Mouse (Mus musculus): Measurements from ENCODE around the gene Large2. TPM values are rescaled to one million over a fixed set of nuclear protein-coding genes. Genes with fewer than 3 reads are reported as not detected.

The Large2 gene
- polyA plus RNA-seq (2014; fragmentation: Nextera tagmentation; extraction: Ambion mirVana): 3.0 and 4.9 TPM in 2 replicates

DNA sequence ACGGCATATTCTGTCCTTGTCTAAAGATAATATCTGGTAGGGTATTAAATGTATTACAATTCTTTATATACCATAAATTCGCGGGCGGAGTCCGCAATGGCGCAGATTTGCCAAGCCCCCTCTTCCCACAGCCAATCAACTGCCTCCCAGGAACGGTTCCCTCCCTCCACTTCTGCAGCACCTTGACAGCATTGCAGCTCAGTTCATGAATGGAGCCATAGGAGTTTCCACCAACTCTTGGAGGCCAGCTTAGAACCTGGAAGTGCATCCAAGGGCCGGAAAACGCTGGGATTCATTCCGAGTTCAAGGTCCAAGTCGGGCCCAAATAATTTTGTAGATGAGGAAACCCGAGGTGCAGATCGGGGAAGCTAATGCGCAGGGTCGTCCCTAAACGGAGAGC lies at the start of gene Large2, which contains the start of gene Pex16:
TSS of gene Large2 (minus strand) at position 356 of the 400 bp plus-strand sequence.
TSS of gene Pex16 (plus strand) at position 163 of the 400 bp plus-strand sequence.
- H3K27ac ChIP-seq (ENCODE audit: low read depth, low read length): peak within 1 kb of the TSS; percentile 63
- peak; percentile 40 for DNase-seq (ENCODE audit: low spot score)
- peaks cover 9% of the 10 kb centered on the region for H3K27me3 ChIP-seq (ENCODE audit: control insufficient read depth, insufficient read depth, low read length)
- peak within 1 kb of the TSS; percentile 55 for H3K9ac ChIP-seq (ENCODE audit: low read length)
- ATAC-seq (ENCODE audit: insufficient read depth, low FRiP score, low TSS enrichment): no peak
- peak within 1 kb of the TSS; percentile 74 for H3K4me2 ChIP-seq (ENCODE audit: low read depth)
- peak within 1 kb of the TSS; percentile 59 for H3K4me3 ChIP-seq (ENCODE audit: low read depth, low read length)
- peaks cover 23% of the 10 kb centered on the region for H3K4me1 ChIP-seq (ENCODE audit: control insufficient read depth, insufficient read depth, low read length)
- whole genome bisulfite sequencing: 3% methylated on average over 16 of the region's 16 CpGs
- no peaks in the 10 kb centered on the region for H3K9me3 ChIP-seq (ENCODE audit: control insufficient read depth, low read length)
- peaks cover 3% of the 10 kb centered on the region for H3K36me3 ChIP-seq (ENCODE audit: control insufficient read depth, insufficient read depth, low read length)

DNA sequence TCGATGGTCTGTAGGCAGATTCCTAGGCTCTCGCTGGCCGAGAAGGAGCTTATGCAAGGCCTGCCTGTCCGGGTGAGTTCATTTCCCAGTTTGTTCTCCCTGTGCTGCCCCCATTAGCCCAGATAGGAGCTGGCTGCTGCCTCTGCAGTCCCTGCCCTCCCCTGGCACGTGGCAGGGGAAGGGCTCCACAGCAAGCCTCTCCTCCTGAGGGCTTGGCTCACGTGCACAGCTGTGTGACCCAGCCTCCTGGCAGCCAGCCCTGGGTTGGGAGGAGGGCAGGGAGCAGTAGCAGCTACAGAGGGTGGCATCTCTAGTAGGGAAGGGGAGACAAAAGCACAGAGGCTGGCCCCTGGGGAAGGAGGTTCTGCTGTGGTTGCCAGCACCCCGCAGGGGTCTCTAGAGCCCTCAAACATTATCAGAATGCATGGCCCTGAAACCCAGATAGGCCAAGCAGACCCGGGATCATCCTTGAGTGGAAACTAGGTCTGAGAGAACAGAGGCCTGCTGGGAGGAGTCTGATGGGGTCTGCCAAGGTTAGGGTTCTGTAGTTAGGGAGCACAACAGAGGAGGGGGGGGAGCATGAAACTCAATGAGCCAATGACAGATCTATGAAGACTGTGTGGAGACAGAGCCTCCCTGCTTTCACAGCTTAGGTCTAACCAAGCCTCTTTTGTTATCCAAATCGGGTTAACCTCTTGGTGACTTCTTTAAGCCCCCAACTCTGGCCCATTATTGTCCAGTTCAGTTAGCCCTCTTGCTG lies 49.2 kb upstream of the Large2 start:
- H3K4me1 ChIP-seq (ENCODE audit: control insufficient read depth, insufficient read depth, low read length): peaks cover 11% of the 10 kb centered on the region; the same call in 1 of the 2 replicates
- DNase-seq (ENCODE audit: low spot score) (no peak), ATAC-seq (ENCODE audit: insufficient read depth, low FRiP score, low TSS enrichment) (no peak; the same call in 1 of the 2 replicates)
- H3K9me3 ChIP-seq (ENCODE audit: control insufficient read depth, low read length): no peaks in the 10 kb centered on the region
- no peaks in the 10 kb centered on the region for H3K27me3 ChIP-seq (ENCODE audit: control insufficient read depth, insufficient read depth, low read length)
- peaks cover 5% of the 10 kb centered on the region; the same call in 1 of the 2 replicates for H3K36me3 ChIP-seq (ENCODE audit: control insufficient read depth, insufficient read depth, low read length)
- no peak overlapping the region for H3K4me3 ChIP-seq (ENCODE audit: low read depth, low read length)
- no peak overlapping the region; the same call in 1 of the 2 replicates for H3K9ac ChIP-seq (ENCODE audit: low read length)
- H3K27ac ChIP-seq (ENCODE audit: low read depth, low read length): peak overlapping the region; percentile 75
- WGBS: 76% methylated on average over 9 of the region's 9 CpGs
- H3K4me2 ChIP-seq (ENCODE audit: low read depth): 0 out of 2 replicates have a peak overlapping the region, but pooled peaks have one; percentile 2

DNA sequence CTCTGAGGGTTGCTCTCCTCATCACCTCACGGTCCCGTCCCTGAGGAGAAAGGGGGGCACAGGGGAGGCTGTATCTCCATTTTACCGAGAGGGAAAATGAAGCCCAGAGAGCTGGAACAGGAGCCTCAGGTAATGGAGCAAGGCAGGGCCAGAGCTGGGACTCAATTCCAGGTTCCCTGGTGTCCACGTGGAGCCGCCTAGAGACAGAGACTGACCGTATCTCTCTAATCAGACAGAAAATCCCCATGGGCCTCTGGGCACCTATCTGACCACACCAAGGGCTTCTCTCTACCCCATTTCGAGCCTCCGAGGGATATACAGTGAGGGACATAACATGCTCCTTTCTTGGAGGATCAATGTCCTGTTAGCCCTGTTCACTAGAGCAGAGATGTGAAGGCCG lies 48.5 kb upstream of the Large2 start:
- no peak overlapping the region for H3K4me3 ChIP-seq (ENCODE audit: low read depth, low read length)
- 94% methylated on average over 9 of the region's 9 CpGs for WGBS
- no peak for ATAC-seq (ENCODE audit: insufficient read depth, low FRiP score, low TSS enrichment)
- no peak overlapping the region for H3K9ac ChIP-seq (ENCODE audit: low read length)
- H3K4me2 ChIP-seq (ENCODE audit: low read depth): no peak overlapping the region
- no peaks in the 10 kb centered on the region for H3K27me3 ChIP-seq (ENCODE audit: control insufficient read depth, insufficient read depth, low read length)
- no peak for DNase-seq (ENCODE audit: low spot score)
- no peaks in the 10 kb centered on the region for H3K9me3 ChIP-seq (ENCODE audit: control insufficient read depth, low read length)
- H3K27ac ChIP-seq (ENCODE audit: low read depth, low read length): no peak overlapping the region
- peaks cover 5% of the 10 kb centered on the region; the same call in 1 of the 2 replicates for H3K36me3 ChIP-seq (ENCODE audit: control insufficient read depth, insufficient read depth, low read length)
- H3K4me1 ChIP-seq (ENCODE audit: control insufficient read depth, insufficient read depth, low read length): peaks cover 11% of the 10 kb centered on the region; the same call in 1 of the 2 replicates

DNA sequence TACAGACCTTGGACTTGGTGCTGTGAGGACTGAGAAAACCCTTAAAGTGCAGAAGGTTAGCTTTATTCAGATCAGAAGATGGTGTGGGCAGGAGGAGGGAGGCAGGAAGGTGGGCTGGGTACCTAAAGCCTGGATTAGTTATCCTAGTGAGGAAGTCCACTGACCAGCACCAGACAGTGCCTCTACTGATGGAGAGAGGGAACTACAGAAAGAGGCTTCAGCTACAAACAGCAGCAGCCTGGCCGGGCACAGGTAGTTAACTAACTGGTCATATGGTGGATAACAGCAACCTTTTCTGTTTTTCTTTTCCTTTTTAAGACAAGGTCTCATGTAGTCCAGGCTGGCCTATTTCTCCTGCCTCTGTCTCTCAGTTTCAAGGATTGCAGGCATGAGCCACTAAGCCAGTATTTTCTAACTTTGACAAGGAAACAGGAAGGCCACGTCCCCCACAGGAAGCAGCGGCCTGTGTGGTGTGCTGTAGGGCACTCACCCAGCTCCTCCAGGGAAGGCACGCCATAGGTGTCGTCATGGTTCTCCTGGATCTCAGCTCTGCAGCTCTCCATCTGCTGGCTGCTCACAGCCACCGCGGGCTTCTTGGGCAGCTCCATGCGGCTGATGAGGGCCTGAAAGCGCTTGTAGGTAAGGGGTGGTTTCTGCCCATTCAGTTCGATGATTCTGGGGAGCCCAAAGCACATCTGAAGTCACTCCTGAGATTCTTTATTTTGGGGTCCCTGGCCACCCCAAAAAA lies 47.9 kb upstream of the Large2 start:
- DNase-seq (ENCODE audit: low spot score) (no peak), ATAC-seq (ENCODE audit: insufficient read depth, low FRiP score, low TSS enrichment) (no peak)
- H3K4me1 ChIP-seq (ENCODE audit: control insufficient read depth, insufficient read depth, low read length): peaks cover 11% of the 10 kb centered on the region; the same call in 1 of the 2 replicates
- H3K9ac ChIP-seq (ENCODE audit: low read length): no peak overlapping the region
- no peaks in the 10 kb centered on the region for H3K9me3 ChIP-seq (ENCODE audit: control insufficient read depth, low read length)
- no peak overlapping the region for H3K4me3 ChIP-seq (ENCODE audit: low read depth, low read length)
- no peak overlapping the region for H3K4me2 ChIP-seq (ENCODE audit: low read depth)
- no peaks in the 10 kb centered on the region for H3K27me3 ChIP-seq (ENCODE audit: control insufficient read depth, insufficient read depth, low read length)
- no peak overlapping the region for H3K27ac ChIP-seq (ENCODE audit: low read depth, low read length)
- 84% methylated on average over 10 of the region's 10 CpGs for WGBS
- peaks cover 7% of the 10 kb centered on the region for H3K36me3 ChIP-seq (ENCODE audit: control insufficient read depth, insufficient read depth, low read length)

DNA sequence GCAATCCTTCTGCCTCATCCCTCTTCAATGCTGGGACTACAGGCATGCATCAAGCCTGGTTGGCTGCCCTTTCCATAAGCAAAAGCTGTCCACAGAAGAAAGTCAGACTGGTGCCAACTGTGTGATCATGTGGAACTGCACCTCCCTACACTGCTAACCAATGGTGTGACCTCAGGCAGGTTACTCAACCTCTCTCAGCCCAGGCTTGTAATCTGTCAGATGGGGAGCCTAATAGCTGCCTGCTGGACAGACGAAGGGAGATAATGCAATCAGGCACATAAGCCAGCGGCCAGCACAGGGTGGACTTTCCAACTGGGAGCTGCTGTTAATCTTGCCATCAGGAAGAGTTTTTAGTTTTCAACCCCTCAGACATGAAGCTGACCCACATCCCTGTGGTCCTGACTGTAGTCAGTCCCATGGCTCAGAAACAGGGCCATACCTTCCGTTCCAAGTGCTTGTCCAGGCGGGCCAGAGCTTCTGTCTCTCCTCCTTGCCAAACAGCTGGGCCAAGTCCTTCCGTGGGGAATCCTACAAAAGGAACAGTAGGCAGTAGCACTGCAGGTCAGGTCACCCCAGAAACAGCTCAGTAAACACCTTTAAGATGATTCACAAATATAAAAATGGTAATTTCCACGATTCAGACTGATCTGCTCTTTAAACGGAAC lies 47.2 kb upstream of the Large2 start:
- H3K27ac ChIP-seq (ENCODE audit: low read depth, low read length): no peak overlapping the region
- peaks cover 11% of the 10 kb centered on the region; the same call in 1 of the 2 replicates for H3K4me1 ChIP-seq (ENCODE audit: control insufficient read depth, insufficient read depth, low read length)
- no peaks in the 10 kb centered on the region for H3K27me3 ChIP-seq (ENCODE audit: control insufficient read depth, insufficient read depth, low read length)
- H3K9ac ChIP-seq (ENCODE audit: low read length): no peak overlapping the region
- no peaks in the 10 kb centered on the region for H3K9me3 ChIP-seq (ENCODE audit: control insufficient read depth, low read length)
- no peak overlapping the region for H3K4me3 ChIP-seq (ENCODE audit: low read depth, low read length)
- no peak for ATAC-seq (ENCODE audit: insufficient read depth, low FRiP score, low TSS enrichment)
- 91% methylated on average over 7 of the region's 7 CpGs for WGBS
- H3K4me2 ChIP-seq (ENCODE audit: low read depth): no peak overlapping the region
- DNase-seq (ENCODE audit: low spot score): no peak
- H3K36me3 ChIP-seq (ENCODE audit: control insufficient read depth, insufficient read depth, low read length): peaks cover 8% of the 10 kb centered on the region

DNA sequence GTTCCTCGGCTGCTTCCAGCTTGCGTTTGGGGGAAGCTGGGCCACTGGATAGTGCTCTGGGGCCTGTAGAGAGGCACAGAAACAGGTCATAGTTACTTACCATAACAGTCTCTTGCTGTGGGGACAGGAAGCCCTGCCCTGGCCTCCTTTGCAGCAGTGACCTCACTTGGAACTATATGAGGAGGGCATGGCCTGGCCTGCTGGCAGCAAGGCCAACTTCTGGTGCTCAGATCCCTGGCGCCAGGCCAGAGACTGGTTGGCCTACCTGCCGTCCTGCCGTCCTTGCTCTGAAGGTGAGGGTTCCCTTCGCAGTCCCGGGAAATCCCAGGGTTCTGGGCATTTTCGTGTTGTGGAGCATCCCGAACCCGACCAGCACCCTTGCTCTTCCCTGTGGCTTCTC lies 37.0 kb upstream of the Large2 start:
- H3K27ac ChIP-seq (ENCODE audit: low read depth, low read length): no peak overlapping the region
- no peaks in the 10 kb centered on the region for H3K4me1 ChIP-seq (ENCODE audit: control insufficient read depth, insufficient read depth, low read length)
- DNase-seq (ENCODE audit: low spot score): no peak
- H3K4me2 ChIP-seq (ENCODE audit: low read depth): no peak overlapping the region
- no peak overlapping the region for H3K9ac ChIP-seq (ENCODE audit: low read length)
- H3K4me3 ChIP-seq (ENCODE audit: low read depth, low read length): no peak overlapping the region
- no peak for ATAC-seq (ENCODE audit: insufficient read depth, low FRiP score, low TSS enrichment)
- peaks cover 35% of the 10 kb centered on the region for H3K36me3 ChIP-seq (ENCODE audit: control insufficient read depth, insufficient read depth, low read length)
- 93% methylated on average over 10 of the region's 10 CpGs for WGBS
- H3K27me3 ChIP-seq (ENCODE audit: control insufficient read depth, insufficient read depth, low read length): no peaks in the 10 kb centered on the region
- H3K9me3 ChIP-seq (ENCODE audit: control insufficient read depth, low read length): no peaks in the 10 kb centered on the region

DNA sequence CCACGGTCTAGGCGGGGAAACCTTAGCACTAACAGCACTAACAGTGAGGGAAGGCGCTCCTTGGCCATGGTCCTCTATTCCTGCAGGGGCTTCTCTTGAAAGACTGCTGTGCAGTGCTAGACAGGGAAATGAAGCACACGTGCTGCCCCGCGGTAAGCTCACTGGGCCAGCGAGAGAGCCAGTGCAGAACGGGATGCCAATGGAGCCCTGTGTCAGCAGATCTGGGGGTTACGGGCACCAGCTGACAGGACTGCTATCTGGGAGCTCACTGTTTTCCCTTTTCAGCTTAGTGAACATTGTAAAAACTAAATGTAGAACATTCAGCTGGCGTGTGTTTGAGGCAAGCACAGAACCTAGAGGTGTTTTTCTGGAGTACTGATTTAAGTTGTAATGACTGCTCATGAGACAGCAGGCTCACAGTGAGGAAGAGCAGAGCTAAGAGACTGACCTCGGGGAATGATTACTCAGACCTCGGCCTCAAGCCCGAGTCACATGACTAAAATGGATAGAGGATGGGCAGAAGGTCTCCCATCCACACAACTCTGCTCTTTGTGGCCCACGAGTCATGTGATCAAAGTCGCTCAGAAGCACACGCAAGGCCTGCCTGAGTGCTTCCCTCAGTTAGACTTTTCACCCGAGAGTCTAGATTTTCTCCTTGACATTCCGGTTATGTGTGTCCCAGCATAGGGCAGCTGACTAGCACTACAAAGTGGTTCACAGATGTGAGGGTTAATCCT lies 33.8 kb upstream of the Large2 start:
- Histone ChIP-seq H3K36me3 (ENCODE audit: control insufficient read depth, insufficient read depth, low read length) (peaks cover 24% of the 10 kb centered on the region), H3K9ac (ENCODE audit: low read length) (no peak overlapping the region), H3K4me2 (ENCODE audit: low read depth) (no peak overlapping the region), H3K4me1 (ENCODE audit: control insufficient read depth, insufficient read depth, low read length) (no peaks in the 10 kb centered on the region), H3K27ac (ENCODE audit: low read depth, low read length) (no peak overlapping the region), H3K4me3 (ENCODE audit: low read depth, low read length) (no peak overlapping the region), H3K27me3 (ENCODE audit: control insufficient read depth, insufficient read depth, low read length) (no peaks in the 10 kb centered on the region), H3K9me3 (ENCODE audit: control insufficient read depth, low read length) (no peaks in the 10 kb centered on the region)
- 91% methylated on average over 18 of the region's 18 CpGs for WGBS
- DNase-seq (ENCODE audit: low spot score) (no peak), ATAC-seq (ENCODE audit: insufficient read depth, low FRiP score, low TSS enrichment) (no peak)

DNA sequence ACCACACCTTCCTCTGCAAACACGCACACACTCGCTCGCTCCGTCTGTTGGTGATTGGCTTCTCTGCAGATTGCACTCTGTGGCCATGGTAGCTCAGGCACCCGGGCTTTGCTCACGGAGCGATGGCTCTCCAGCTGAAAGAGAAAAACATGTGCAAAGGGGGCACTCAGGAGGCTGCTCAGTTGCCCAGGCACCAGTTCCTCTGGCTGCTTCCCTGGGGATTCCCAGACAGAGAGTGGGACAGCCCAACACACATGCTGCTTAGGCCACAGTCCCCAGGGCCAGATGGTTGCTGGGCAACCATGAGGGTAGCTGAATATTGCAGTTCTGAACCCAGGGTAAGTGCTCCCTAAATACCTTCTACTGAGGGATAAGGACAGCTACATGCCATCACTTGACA lies 31.0 kb upstream of the Large2 start:
- Histone ChIP-seq H3K9ac (ENCODE audit: low read length) (no peak overlapping the region), H3K9me3 (ENCODE audit: control insufficient read depth, low read length) (no peaks in the 10 kb centered on the region), H3K27me3 (ENCODE audit: control insufficient read depth, insufficient read depth, low read length) (no peaks in the 10 kb centered on the region), H3K4me1 (ENCODE audit: control insufficient read depth, insufficient read depth, low read length) (peaks cover 4% of the 10 kb centered on the region; the same call in 1 of the 2 replicates), H3K4me3 (ENCODE audit: low read depth, low read length) (no peak overlapping the region), H3K27ac (ENCODE audit: low read depth, low read length) (no peak overlapping the region), H3K4me2 (ENCODE audit: low read depth) (no peak overlapping the region), H3K36me3 (ENCODE audit: control insufficient read depth, insufficient read depth, low read length) (peaks cover 15% of the 10 kb centered on the region)
- DNase-seq (ENCODE audit: low spot score) (no peak), ATAC-seq (ENCODE audit: insufficient read depth, low FRiP score, low TSS enrichment) (no peak)
- WGBS: 84% methylated on average over 7 of the region's 7 CpGs
